Mouse (Mus musculus): ENCODE measurements around the gene Ap3m1. TPM values are rescaled to one million over a fixed set of nuclear protein-coding genes. Genes with fewer than 3 reads are reported as not detected.

Gene Ap3m1
- polyA plus RNA-seq, 1 experiment: 2.7 TPM

GRCm38 (mm10) chr14:21087390-21088060 is 35.2 kb upstream of the Ap3m1 start:
- H3K36me3 ChIP-seq (replicated peaks; ENCODE audit: low read length): peaks cover 13% of the 10 kb centered on the region
- H3K4me3 ChIP-seq (replicated peaks): no peak overlapping the region
- no peaks in the 10 kb centered on the region for H3K27me3 ChIP-seq (replicated peaks)
- H3K9me3 ChIP-seq: no peaks in the 10 kb centered on the region
- TF ChIP-seq FLI1 (IDR thresholded peaks at IDR 0.05; ENCODE audit: low read length) (no peak), GATA1 (IDR thresholded peaks at IDR 0.05; ENCODE audit: borderline replicate concordance, low read length) (no peak)
- peaks cover 52% of the 10 kb centered on the region for H3K4me1 ChIP-seq

- Histone ChIP-seq H3K36me3 (replicated peaks; ENCODE audit: low read length) (peaks cover 7% of the 10 kb centered on the region), H3K27me3 (replicated peaks) (no peaks in the 10 kb centered on the region), H3K4me1 (peaks cover 57% of the 10 kb centered on the region), H3K9me3 (no peaks in the 10 kb centered on the region), H3K4me3 (replicated peaks) (no peak overlapping the region)
- TF ChIP-seq FLI1 (IDR thresholded peaks at IDR 0.05; ENCODE audit: low read length) (no peak), GATA1 (IDR thresholded peaks at IDR 0.05; ENCODE audit: borderline replicate concordance, low read length) (no peak)
Observed at GRCm38 (mm10) chr14:21086827-21087351, 34.6 kb upstream of the Ap3m1 start.

DNA sequence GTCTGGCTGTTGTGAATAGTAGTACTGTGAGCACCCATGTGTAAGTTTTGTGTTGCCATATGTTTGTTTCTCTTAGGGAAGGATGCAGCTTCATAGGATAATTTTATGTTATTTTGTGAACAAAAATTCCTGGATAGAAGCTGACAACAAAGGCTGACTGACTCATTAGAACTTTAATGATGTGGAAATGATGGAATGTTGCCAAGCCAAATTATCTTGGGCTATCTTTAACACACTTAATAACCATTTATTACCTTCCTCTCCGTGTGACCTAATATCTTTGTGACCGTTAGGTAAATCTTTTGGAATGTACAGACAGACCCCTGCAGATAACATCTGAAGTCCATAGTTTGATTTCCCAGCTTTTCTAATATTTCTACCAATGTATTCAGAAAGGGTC is 33.8 kb upstream of the Ap3m1 start:
- H3K4me1 ChIP-seq: peaks cover 63% of the 10 kb centered on the region

GRCm38 (mm10) chr14:21085666-21086065 is 33.4 kb upstream of the Ap3m1 start:
- H3K36me3 ChIP-seq (replicated peaks; ENCODE audit: low read length): peaks cover 3% of the 10 kb centered on the region

More for the DNA sequence above, 33.8 kb upstream of the Ap3m1 start:
- Histone ChIP-seq H3K4me3 (replicated peaks) (no peak overlapping the region), H3K27me3 (replicated peaks) (no peaks in the 10 kb centered on the region), H3K36me3 (replicated peaks; ENCODE audit: low read length) (peaks cover 3% of the 10 kb centered on the region), H3K9me3 (no peaks in the 10 kb centered on the region)
- TF ChIP-seq GATA1 (IDR thresholded peaks at IDR 0.05; ENCODE audit: borderline replicate concordance, low read length) (no peak), FLI1 (IDR thresholded peaks at IDR 0.05; ENCODE audit: low read length) (no peak)

DNA sequence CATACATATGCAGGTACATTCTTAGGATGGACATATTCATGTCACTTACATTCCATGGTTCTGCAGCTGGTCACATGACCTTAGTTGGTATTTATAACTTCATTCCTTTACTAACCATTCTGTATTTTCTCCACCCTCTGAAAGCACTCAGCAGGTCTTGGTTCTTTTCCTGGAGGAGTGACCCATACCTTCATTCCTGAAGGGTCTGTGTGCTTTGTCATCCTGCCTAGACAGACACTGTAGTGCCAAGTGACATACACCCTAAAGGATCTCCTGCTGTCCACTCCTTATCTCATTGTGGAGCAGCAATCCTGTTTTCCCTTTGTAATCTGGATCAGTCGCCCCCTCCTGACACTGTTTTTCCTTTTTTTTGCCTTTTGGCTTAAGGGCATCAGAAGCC is 30.5 kb upstream of the Ap3m1 start:
- H3K27me3 ChIP-seq (replicated peaks): no peaks in the 10 kb centered on the region
- no peak overlapping the region for H3K4me3 ChIP-seq (replicated peaks)
- H3K9me3 ChIP-seq: no peaks in the 10 kb centered on the region
- H3K36me3 ChIP-seq (replicated peaks; ENCODE audit: low read length): peaks cover 3% of the 10 kb centered on the region
- TF ChIP-seq GATA1 (IDR thresholded peaks at IDR 0.05; ENCODE audit: borderline replicate concordance, low read length): no peak
- TF ChIP-seq FLI1 (IDR thresholded peaks at IDR 0.05; ENCODE audit: low read length): no peak
- H3K4me1 ChIP-seq: peaks cover 62% of the 10 kb centered on the region

More at GRCm38 (mm10) chr14:21085666-21086065, 33.4 kb upstream of the Ap3m1 start:
- no peaks in the 10 kb centered on the region for H3K9me3 ChIP-seq
- no peak overlapping the region for H3K4me3 ChIP-seq (replicated peaks)
- H3K4me1 ChIP-seq: peaks cover 62% of the 10 kb centered on the region
- TF ChIP-seq GATA1 (IDR thresholded peaks at IDR 0.05; ENCODE audit: borderline replicate concordance, low read length) (no peak), FLI1 (IDR thresholded peaks at IDR 0.05; ENCODE audit: low read length) (no peak)
- H3K27me3 ChIP-seq (replicated peaks): no peaks in the 10 kb centered on the region

DNA sequence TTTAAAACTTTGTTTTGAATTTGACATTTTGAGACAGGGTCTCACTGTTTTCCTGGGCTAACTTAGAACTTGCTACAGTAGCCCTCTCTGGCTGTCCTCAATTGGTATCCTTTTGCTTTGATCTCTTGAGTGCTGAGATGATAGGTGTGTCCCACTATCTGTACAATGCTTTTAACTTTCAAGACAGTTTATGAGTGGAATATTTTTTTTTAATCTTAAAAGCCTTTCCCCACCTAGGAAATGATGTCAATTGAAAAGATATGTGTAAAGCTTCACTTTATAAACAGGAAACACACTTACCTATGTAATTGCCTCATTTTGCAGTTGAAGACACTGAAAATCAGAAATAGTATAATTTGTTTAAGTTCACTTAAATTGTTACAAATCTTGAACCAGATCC is 26.2 kb upstream of the Ap3m1 start:
- H3K36me3 ChIP-seq (replicated peaks; ENCODE audit: low read length): no peaks in the 10 kb centered on the region
- no peaks in the 10 kb centered on the region for H3K27me3 ChIP-seq (replicated peaks)
- peaks cover 71% of the 10 kb centered on the region for H3K4me1 ChIP-seq
- TF ChIP-seq GATA1 (IDR thresholded peaks at IDR 0.05; ENCODE audit: borderline replicate concordance, low read length) (no peak), FLI1 (IDR thresholded peaks at IDR 0.05; ENCODE audit: low read length) (no peak)
- no peaks in the 10 kb centered on the region for H3K9me3 ChIP-seq
- no peak overlapping the region for H3K4me3 ChIP-seq (replicated peaks)

GRCm38 (mm10) chr14:21077939-21078338 is 25.6 kb upstream of the Ap3m1 start:
- peak overlapping the region; percentile 84 for H3K4me3 ChIP-seq (replicated peaks)
- TF ChIP-seq FLI1 (IDR thresholded peaks at IDR 0.05; ENCODE audit: low read length): no peak
- no peak for TF ChIP-seq GATA1 (IDR thresholded peaks at IDR 0.05; ENCODE audit: borderline replicate concordance, low read length)

DNA sequence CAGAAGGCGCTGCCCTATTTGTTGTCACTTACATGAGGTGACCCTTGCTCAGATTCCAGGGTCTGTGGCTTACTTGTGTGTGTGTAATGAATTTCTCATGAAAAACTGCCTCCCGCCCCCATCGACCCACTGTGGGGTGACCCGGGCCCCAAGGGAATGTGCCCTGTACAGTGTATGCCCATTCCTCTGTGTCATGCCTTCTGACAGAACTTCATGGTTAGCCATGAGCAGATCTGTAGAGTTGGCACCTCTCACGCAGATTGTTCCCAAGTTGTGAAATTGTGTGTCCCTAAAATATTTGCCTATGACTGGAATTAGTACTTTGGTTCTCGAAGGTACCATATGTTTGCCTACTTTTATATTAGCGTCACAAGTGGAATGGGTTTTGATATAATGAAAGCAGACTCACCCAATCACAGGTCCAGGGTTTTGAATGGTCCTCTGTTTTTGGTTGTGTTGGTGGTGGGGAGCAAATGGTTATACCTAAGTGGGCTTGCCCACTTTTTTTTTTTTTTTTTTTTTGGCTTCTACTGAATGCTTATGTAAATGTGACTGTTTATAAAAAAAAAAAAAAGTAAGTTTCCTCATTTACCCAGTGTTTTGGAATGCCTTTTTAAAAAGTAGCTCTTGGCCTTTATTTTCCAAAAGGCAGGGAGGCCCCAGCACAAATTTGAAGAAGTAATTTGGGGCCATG is 24.3 kb upstream of the Ap3m1 start:
- Histone ChIP-seq H3K4me1 (peaks cover 62% of the 10 kb centered on the region), H3K4me3 (replicated peaks) (peak overlapping the region; percentile 100), H3K9me3 (no peaks in the 10 kb centered on the region), H3K27me3 (replicated peaks) (no peaks in the 10 kb centered on the region), H3K36me3 (replicated peaks; ENCODE audit: low read length) (no peaks in the 10 kb centered on the region)
- TF ChIP-seq GATA1 (IDR thresholded peaks at IDR 0.05; ENCODE audit: borderline replicate concordance, low read length) (no peak), FLI1 (IDR thresholded peaks at IDR 0.05; ENCODE audit: low read length) (no peak)

More at GRCm38 (mm10) chr14:21077939-21078338, 25.6 kb upstream of the Ap3m1 start:
- no peaks in the 10 kb centered on the region for H3K9me3 ChIP-seq
- no peaks in the 10 kb centered on the region for H3K27me3 ChIP-seq (replicated peaks)
- H3K36me3 ChIP-seq (replicated peaks; ENCODE audit: low read length): no peaks in the 10 kb centered on the region
- peaks cover 69% of the 10 kb centered on the region for H3K4me1 ChIP-seq

- H3K36me3 ChIP-seq (replicated peaks; ENCODE audit: low read length): no peaks in the 10 kb centered on the region
- no peak for TF ChIP-seq GATA1 (IDR thresholded peaks at IDR 0.05; ENCODE audit: borderline replicate concordance, low read length)
- no peak for TF ChIP-seq FLI1 (IDR thresholded peaks at IDR 0.05; ENCODE audit: low read length)
- peaks cover 62% of the 10 kb centered on the region for H3K4me1 ChIP-seq
- H3K27me3 ChIP-seq (replicated peaks): no peaks in the 10 kb centered on the region
- H3K4me3 ChIP-seq (replicated peaks): peak overlapping the region; percentile 100
- H3K9me3 ChIP-seq: no peaks in the 10 kb centered on the region
Observed at GRCm38 (mm10) chr14:21075751-21076500, 23.6 kb upstream of the Ap3m1 start.

All from megakaryocyte, embryonic 14.5 days (primary cell).